Mouse (Mus musculus) megakaryocyte, embryonic 14.5 days (primary cell): ENCODE data around the gene Ctrl. TPM values are rescaled to one million over a fixed set of nuclear protein-coding genes. Genes with fewer than 3 reads are reported as not detected.

Experiments
- H3K27me3 ChIP-seq: replicated peaks from 2 replicates; pipeline ENCODE3; 2012; ENCODE audit warnings: inconsistent platforms
- H3K36me3 ChIP-seq: replicated peaks from 2 replicates; pipeline ENCODE3; 2012; ENCODE audit warnings: low read length, inconsistent platforms, mixed read lengths
- H3K4me1 ChIP-seq: 2 replicates; pipeline ENCODE4 v1.6.1; 2012; ENCODE audit warnings: inconsistent platforms
- H3K4me3 ChIP-seq: replicated peaks from 2 replicates; pipeline ENCODE3; 2012; ENCODE audit warnings: moderate library complexity, mild to moderate bottlenecking, inconsistent platforms
- H3K9me3 ChIP-seq: 2 replicates; pipeline ENCODE4 v1.6.1; 2012; ENCODE audit warnings: inconsistent platforms
- FLI1 ChIP-seq: IDR thresholded peaks from 2 replicates; pipeline ENCODE4 v1.6.1; 2012; ENCODE audit warnings: low read length, inconsistent platforms, mixed read lengths
- GATA1 ChIP-seq: IDR thresholded peaks from 3 replicates; pipeline ENCODE4 v1.6.1; 2012; ENCODE audit warnings: mixed read lengths, low read length, inconsistent platforms, borderline replicate concordance
- polyA plus RNA-seq: library from polyadenylated mRNA; stranded (reverse); fragments of >175 nt; gene quantifications from 2 replicates; pipeline ENCODE4 v1.2.3, GENCODE M21; 2012; ENCODE audit warnings: low replicate concordance; ENCODE audit not compliant: insufficient read depth

Ctrl gene
- polyA plus RNA-seq, 1 experiment: 0.39 TPM

- TF ChIP-seq FLI1 (no peak), GATA1 (no peak)
- H3K9me3 ChIP-seq: no peaks in the 10 kb centered on the region
- peaks cover 52% of the 10 kb centered on the region for H3K4me1 ChIP-seq
- no peaks in the 10 kb centered on the region for H3K27me3 ChIP-seq
- no peak overlapping the region for H3K4me3 ChIP-seq
- peaks cover 73% of the 10 kb centered on the region for H3K36me3 ChIP-seq
Measured at GRCm38 (mm10) chr8:105925123-105925522, 8.5 kb downstream of the Ctrl start.

- peaks cover 68% of the 10 kb centered on the region for H3K36me3 ChIP-seq
- H3K27me3 ChIP-seq: no peaks in the 10 kb centered on the region
Measured at GRCm38 (mm10) chr8:105919390-105919789, 14.3 kb downstream of the Ctrl start.

GRCm38 (mm10) chr8:105900941-105901616 is 32.6 kb downstream of the Ctrl start:
- peaks cover 32% of the 10 kb centered on the region for H3K4me1 ChIP-seq
- H3K36me3 ChIP-seq: peaks cover 11% of the 10 kb centered on the region
- no peaks in the 10 kb centered on the region for H3K9me3 ChIP-seq
- TF ChIP-seq FLI1 (no peak), GATA1 (no peak)
- H3K27me3 ChIP-seq: no peaks in the 10 kb centered on the region
- peak overlapping the region; percentile 98 for H3K4me3 ChIP-seq

More at GRCm38 (mm10) chr8:105919390-105919789, 14.3 kb downstream of the Ctrl start:
- Histone ChIP-seq H3K4me3 (no peak overlapping the region), H3K9me3 (no peaks in the 10 kb centered on the region), H3K4me1 (peaks cover 70% of the 10 kb centered on the region)
- TF ChIP-seq FLI1 (no peak), GATA1 (no peak)

GRCm38 (mm10) chr8:105900180-105900940 is 33.3 kb downstream of the Ctrl start, which contains the start of gene Pskh1:
Gene Pskh1 (plus strand): TSS chr8:105900441.
- peak within 1 kb of the TSS; percentile 98 for H3K4me3 ChIP-seq
- H3K36me3 ChIP-seq: peaks cover 9% of the 10 kb centered on the region
- TF ChIP-seq GATA1 (no peak), FLI1 (no peak)
- H3K4me1 ChIP-seq: peaks cover 36% of the 10 kb centered on the region
- no peaks in the 10 kb centered on the region for H3K27me3 ChIP-seq
- H3K9me3 ChIP-seq: no peaks in the 10 kb centered on the region

GRCm38 (mm10) chr8:105897801-105898480 is 35.7 kb downstream of the Ctrl start:
- TF ChIP-seq GATA1 (no peak), FLI1 (no peak)
- Histone ChIP-seq H3K4me3 (no peak overlapping the region), H3K36me3 (peaks cover 26% of the 10 kb centered on the region), H3K9me3 (no peaks in the 10 kb centered on the region), H3K4me1 (peaks cover 35% of the 10 kb centered on the region), H3K27me3 (no peaks in the 10 kb centered on the region)

GRCm38 (mm10) chr8:105893339-105893738 is 40.3 kb downstream of the Ctrl start, which contains the start of gene Nrn1l:
Gene Nrn1l (plus strand): TSS chr8:105893567.
- no peaks in the 10 kb centered on the region for H3K27me3 ChIP-seq
- TF ChIP-seq GATA1: no peak
- TF ChIP-seq FLI1: no peak
- H3K9me3 ChIP-seq: no peaks in the 10 kb centered on the region
- peaks cover 71% of the 10 kb centered on the region for H3K36me3 ChIP-seq
- peaks cover 19% of the 10 kb centered on the region for H3K4me1 ChIP-seq
- H3K4me3 ChIP-seq: no peak within 1 kb of the TSS

GRCm38 (mm10) chr8:105892432-105892831 is 41.2 kb downstream of the Ctrl start:
- Histone ChIP-seq H3K36me3 (peaks cover 80% of the 10 kb centered on the region), H3K9me3 (no peaks in the 10 kb centered on the region), H3K27me3 (no peaks in the 10 kb centered on the region), H3K4me1 (peaks cover 19% of the 10 kb centered on the region), H3K4me3 (no peak overlapping the region)
- TF ChIP-seq GATA1: no peak
- no peak for TF ChIP-seq FLI1

- Histone ChIP-seq H3K27me3 (no peaks in the 10 kb centered on the region), H3K4me1 (peaks cover 15% of the 10 kb centered on the region), H3K4me3 (no peak overlapping the region), H3K9me3 (no peaks in the 10 kb centered on the region), H3K36me3 (peaks cover 96% of the 10 kb centered on the region)
- no peak for TF ChIP-seq FLI1
- TF ChIP-seq GATA1: no peak
Measured at GRCm38 (mm10) chr8:105890870-105891269, 42.8 kb downstream of the Ctrl start.

GRCm38 (mm10) chr8:105889756-105890465 is 43.8 kb downstream of the Ctrl start:
- Histone ChIP-seq H3K27me3 (no peaks in the 10 kb centered on the region), H3K36me3 (peaks cover 99% of the 10 kb centered on the region), H3K4me1 (peaks cover 8% of the 10 kb centered on the region), H3K9me3 (no peaks in the 10 kb centered on the region), H3K4me3 (no peak overlapping the region)
- TF ChIP-seq GATA1: no peak
- TF ChIP-seq FLI1: no peak

Other genes with a start within 250 kb of the Ctrl start
- gene Carmil2, start 247.6 kb downstream of the Ctrl start, polyA plus RNA-seq: 22.9 and 31.4 TPM in 2 replicates
- 26.9 and 57.9 TPM in 2 replicates for gene Acd, start 232.8 kb downstream of the Ctrl start, polyA plus RNA-seq
- gene Pard6a, start 232.7 kb downstream of the Ctrl start, polyA plus RNA-seq: 7.8 and 19.1 TPM in 2 replicates
- not detected in 2 replicates for gene 4933405L10Rik, start 226.2 kb downstream of the Ctrl start, polyA plus RNA-seq
- 22.7 and 26.1 TPM in 2 replicates for gene Enkd1, start 225.7 kb downstream of the Ctrl start, polyA plus RNA-seq
- 3.0 and 9.7 TPM in 2 replicates for gene Gfod2, start 175.2 kb downstream of the Ctrl start, polyA plus RNA-seq
- 10.3 and 11.1 TPM in 2 replicates for gene Ranbp10, start 106.5 kb downstream of the Ctrl start, polyA plus RNA-seq
- not detected in 2 replicates for gene Tsnaxip1, start 106.1 kb downstream of the Ctrl start, polyA plus RNA-seq
- 22.5 and 23.5 TPM in 2 replicates for gene Cenpt, start 80.6 kb downstream of the Ctrl start, polyA plus RNA-seq
- gene Thap11, start 78.7 kb downstream of the Ctrl start, polyA plus RNA-seq: 12.4 and 38.2 TPM in 2 replicates
- 5.8 and 51.6 TPM in 2 replicates for gene Nutf2, start 73.3 kb downstream of the Ctrl start, polyA plus RNA-seq
- gene Edc4, start 53.0 kb downstream of the Ctrl start, polyA plus RNA-seq: 8.0 and 13.1 TPM in 2 replicates
- 0.22 TPM in 1 of 2 replicates, not detected in the other for gene Nrn1l, start 40.3 kb downstream of the Ctrl start, polyA plus RNA-seq
- gene Pskh1, start 33.4 kb downstream of the Ctrl start, polyA plus RNA-seq: 5.6 and 11.1 TPM in 2 replicates
- gene Psmb10, start 4.6 kb upstream of the Ctrl start, polyA plus RNA-seq: 63.8 and 341 TPM in 2 replicates
- gene Lcat, start 9.5 kb upstream of the Ctrl start, polyA plus RNA-seq: 0.66 TPM in 1 of 2 replicates, not detected in the other
- gene Slc12a4, start 32.2 kb upstream of the Ctrl start, polyA plus RNA-seq: 4.5 and 6.7 TPM in 2 replicates
- 0.46 TPM in 1 of 2 replicates, not detected in the other for gene Dpep3, start 45.6 kb upstream of the Ctrl start, polyA plus RNA-seq
- gene Dus2, start 57.5 kb upstream of the Ctrl start, polyA plus RNA-seq: 3.6 TPM in 1 of 2 replicates, not detected in the other
- not detected in 2 replicates for gene Dpep2nb, start 72.1 kb upstream of the Ctrl start, polyA plus RNA-seq
- 3.7 and 10.4 TPM in 2 replicates for gene Ddx28, start 78.0 kb upstream of the Ctrl start, polyA plus RNA-seq
- gene Nfatc3, start 125.0 kb upstream of the Ctrl start, polyA plus RNA-seq: 1.7 and 3.2 TPM in 2 replicates
- gene Esrp2, start 203.1 kb upstream of the Ctrl start, polyA plus RNA-seq: 1.6 and 7.5 TPM in 2 replicates
- gene Pla2g15, start 216.5 kb upstream of the Ctrl start, polyA plus RNA-seq: 16.9 and 32.0 TPM in 2 replicates
- 3.1 and 3.6 TPM in 2 replicates for gene Slc7a6, start 235.0 kb upstream of the Ctrl start, polyA plus RNA-seq